Mouse (Mus musculus): ENCODE data around the gene Mmp17. TPM values are rescaled to one million over a fixed set of nuclear protein-coding genes. Genes with fewer than 3 reads are reported as not detected.
A peak's percentile ranks its signal among the peaks of the same experiment; 100 is the strongest.

Mmp17 gene
- polyA plus RNA-seq (2015; fragmentation: Nextera tagmentation; extraction: Ambion mirVana), result 3.3 and 4.7 TPM in 2 replicates

GRCm38 (mm10) chr5:129583761-129584582 lies at the start of gene Mmp17:
TSS of gene Mmp17 (plus strand) at chr5:129584169.
- H3K4me3 ChIP-seq (ENCODE audit: low read length), result peak within 1 kb of the TSS; percentile 65
- H3K9me3 ChIP-seq (ENCODE audit: low read length), result no peaks in the 10 kb centered on the region
- peak within 1 kb of the TSS; percentile 100 for H3K4me2 ChIP-seq (replicated peaks; ENCODE audit: low read depth, low read length)
- no peaks in the 10 kb centered on the region for H3K36me3 ChIP-seq (ENCODE audit: insufficient read depth, low read length)
- H3K27me3 ChIP-seq (ENCODE audit: insufficient read depth, low read length), result peaks cover 28% of the 10 kb centered on the region
- 0% methylated on average over 77 of the region's 80 CpGs for WGBS
- peak within 1 kb of the TSS; percentile 70 for H3K9ac ChIP-seq (replicated peaks; ENCODE audit: low read length)
- H3K4me1 ChIP-seq (ENCODE audit: insufficient read depth, low read length), result peaks cover 22% of the 10 kb centered on the region
- no peak within 1 kb of the TSS for H3K27ac ChIP-seq (ENCODE audit: low read length)
- peak; percentile 91 for ATAC-seq (ENCODE audit: low FRiP score, low TSS enrichment)

DNA sequence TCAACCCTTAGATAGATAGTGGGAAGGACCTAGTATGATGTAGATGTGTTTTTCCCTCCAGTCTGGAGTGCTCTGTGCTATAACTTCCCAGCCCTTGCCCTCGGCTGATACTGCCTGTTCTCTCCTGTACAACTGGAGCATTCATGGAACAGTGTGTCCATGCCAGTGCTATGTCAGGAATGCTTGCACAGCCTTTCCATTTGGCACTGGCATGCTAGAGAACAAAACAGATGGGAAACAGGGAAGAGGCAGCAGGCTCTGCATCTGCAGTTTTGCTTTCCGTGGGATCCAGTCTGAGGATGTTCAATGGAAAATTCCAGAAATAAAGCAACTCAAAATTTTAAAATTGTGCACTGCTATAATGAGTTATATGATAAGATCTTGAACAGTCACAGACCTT lies 49.5 kb upstream of the Mmp17 start:
- ATAC-seq (ENCODE audit: low FRiP score, low TSS enrichment), result no peak
- WGBS, result 87% methylated on average over 2 of the region's 2 CpGs
- H3K27ac ChIP-seq (ENCODE audit: low read length), result no peak overlapping the region
- H3K36me3 ChIP-seq (ENCODE audit: insufficient read depth, low read length), result peaks cover 13% of the 10 kb centered on the region
- no peaks in the 10 kb centered on the region for H3K4me1 ChIP-seq (ENCODE audit: insufficient read depth, low read length)
- H3K9me3 ChIP-seq (ENCODE audit: low read length), result no peaks in the 10 kb centered on the region
- H3K9ac ChIP-seq (replicated peaks; ENCODE audit: low read length), result no peak overlapping the region
- H3K27me3 ChIP-seq (ENCODE audit: insufficient read depth, low read length), result no peaks in the 10 kb centered on the region
- no peak overlapping the region for H3K4me2 ChIP-seq (replicated peaks; ENCODE audit: low read depth, low read length)
- no peak overlapping the region for H3K4me3 ChIP-seq (ENCODE audit: low read length)

GRCm38 (mm10) chr5:129535021-129535420 lies 48.9 kb upstream of the Mmp17 start:
- Histone ChIP-seq H3K36me3 (ENCODE audit: insufficient read depth, low read length) (peaks cover 13% of the 10 kb centered on the region), H3K9me3 (ENCODE audit: low read length) (no peaks in the 10 kb centered on the region), H3K27ac (ENCODE audit: low read length) (no peak overlapping the region), H3K27me3 (ENCODE audit: insufficient read depth, low read length) (no peaks in the 10 kb centered on the region), H3K4me3 (ENCODE audit: low read length) (no peak overlapping the region), H3K9ac (replicated peaks; ENCODE audit: low read length) (no peak overlapping the region), H3K4me1 (ENCODE audit: insufficient read depth, low read length) (no peaks in the 10 kb centered on the region), H3K4me2 (replicated peaks; ENCODE audit: low read depth, low read length) (no peak overlapping the region)
- 62% methylated on average over 2 of the region's 2 CpGs for WGBS
- no peak for ATAC-seq (ENCODE audit: low FRiP score, low TSS enrichment)

GRCm38 (mm10) chr5:129535431-129535830 lies 48.5 kb upstream of the Mmp17 start:
- H3K36me3 ChIP-seq (ENCODE audit: insufficient read depth, low read length), result peaks cover 15% of the 10 kb centered on the region
- no peak overlapping the region for H3K9ac ChIP-seq (replicated peaks; ENCODE audit: low read length)
- 91% methylated on average over 3 of the region's 3 CpGs for WGBS
- H3K4me1 ChIP-seq (ENCODE audit: insufficient read depth, low read length), result no peaks in the 10 kb centered on the region
- no peak for ATAC-seq (ENCODE audit: low FRiP score, low TSS enrichment)
- H3K27me3 ChIP-seq (ENCODE audit: insufficient read depth, low read length), result no peaks in the 10 kb centered on the region
- no peak overlapping the region for H3K27ac ChIP-seq (ENCODE audit: low read length)
- no peak overlapping the region for H3K4me3 ChIP-seq (ENCODE audit: low read length)
- no peaks in the 10 kb centered on the region for H3K9me3 ChIP-seq (ENCODE audit: low read length)
- H3K4me2 ChIP-seq (replicated peaks; ENCODE audit: low read depth, low read length), result no peak overlapping the region

DNA sequence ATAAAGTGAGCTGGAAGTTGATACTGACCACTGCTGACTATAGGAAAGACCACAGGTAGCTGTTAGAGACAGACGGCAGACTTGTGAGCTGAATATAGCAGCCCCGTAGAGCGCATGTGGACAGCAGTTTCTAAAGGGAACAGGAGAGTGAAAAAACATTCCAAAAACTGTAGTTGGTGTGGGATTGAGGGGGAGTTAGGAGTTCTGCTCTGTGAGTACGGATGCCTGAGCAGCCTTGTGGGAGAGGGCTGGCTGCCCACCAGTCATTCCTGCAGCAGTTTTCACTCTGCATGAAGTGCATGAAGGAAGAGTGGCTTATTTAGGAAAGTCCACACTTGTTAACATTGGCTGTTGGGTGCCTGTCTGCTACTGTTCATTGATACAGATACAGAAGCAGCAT lies 45.1 kb upstream of the Mmp17 start:
- WGBS, result 77% methylated on average over 4 of the region's 4 CpGs

DNA sequence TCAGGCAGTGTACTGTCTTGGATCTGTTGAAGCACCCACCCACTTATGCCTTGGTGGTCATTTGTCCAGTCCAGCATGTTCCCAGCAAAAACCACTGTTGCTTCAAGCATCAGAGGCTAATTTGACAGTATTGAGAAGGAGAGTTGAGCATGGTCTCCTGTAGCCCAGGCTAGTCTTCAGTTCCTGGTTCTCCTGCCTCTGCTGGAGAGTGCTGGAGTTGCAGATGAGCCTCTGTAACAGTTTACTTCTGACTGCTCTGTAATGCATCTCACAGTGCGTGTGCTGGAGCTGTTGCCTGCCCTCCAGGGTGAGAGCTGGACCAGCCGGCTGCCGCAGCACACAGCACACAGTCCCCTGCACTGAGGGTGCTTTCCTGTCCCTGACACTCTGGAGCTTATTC lies 41.7 kb upstream of the Mmp17 start:
- H3K4me1 ChIP-seq (ENCODE audit: insufficient read depth, low read length), result no peaks in the 10 kb centered on the region
- no peak overlapping the region for H3K4me2 ChIP-seq (replicated peaks; ENCODE audit: low read depth, low read length)
- no peaks in the 10 kb centered on the region for H3K9me3 ChIP-seq (ENCODE audit: low read length)
- H3K36me3 ChIP-seq (ENCODE audit: insufficient read depth, low read length), result peaks cover 60% of the 10 kb centered on the region
- H3K27ac ChIP-seq (ENCODE audit: low read length), result no peak overlapping the region
- 88% methylated on average over 3 of the region's 3 CpGs for WGBS
- no peak overlapping the region for H3K9ac ChIP-seq (replicated peaks; ENCODE audit: low read length)
- no peaks in the 10 kb centered on the region for H3K27me3 ChIP-seq (ENCODE audit: insufficient read depth, low read length)
- H3K4me3 ChIP-seq (ENCODE audit: low read length), result no peak overlapping the region
- no peak for ATAC-seq (ENCODE audit: low FRiP score, low TSS enrichment)

More for the DNA sequence above, 45.1 kb upstream of the Mmp17 start:
- Histone ChIP-seq H3K27me3 (ENCODE audit: insufficient read depth, low read length) (no peaks in the 10 kb centered on the region), H3K27ac (ENCODE audit: low read length) (no peak overlapping the region), H3K9ac (replicated peaks; ENCODE audit: low read length) (no peak overlapping the region), H3K9me3 (ENCODE audit: low read length) (no peaks in the 10 kb centered on the region), H3K4me3 (ENCODE audit: low read length) (no peak overlapping the region), H3K4me2 (replicated peaks; ENCODE audit: low read depth, low read length) (no peak overlapping the region), H3K4me1 (ENCODE audit: insufficient read depth, low read length) (no peaks in the 10 kb centered on the region), H3K36me3 (ENCODE audit: insufficient read depth, low read length) (peaks cover 42% of the 10 kb centered on the region)
- ATAC-seq (ENCODE audit: low FRiP score, low TSS enrichment), result no peak

DNA sequence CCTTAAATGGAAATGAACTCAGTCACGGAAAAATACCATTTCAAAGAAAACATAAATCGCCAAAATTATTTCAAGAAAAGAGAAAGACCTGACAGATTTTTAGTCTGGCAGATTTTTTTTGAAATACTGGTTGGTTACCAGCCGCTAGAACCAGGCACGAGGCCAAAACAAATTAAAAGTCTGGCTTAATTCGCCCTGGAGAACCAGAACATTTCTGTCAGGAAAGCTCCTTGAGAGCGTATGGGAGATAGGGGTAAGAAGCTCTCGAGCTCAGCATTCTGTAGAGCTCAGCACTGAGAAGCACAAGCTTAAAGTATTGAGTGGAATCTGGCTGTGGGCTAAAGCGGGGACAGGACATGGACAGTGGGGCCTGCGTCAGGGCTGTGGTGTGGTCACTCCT lies 38.2 kb upstream of the Mmp17 start:
- no peak overlapping the region for H3K27ac ChIP-seq (ENCODE audit: low read length)
- no peaks in the 10 kb centered on the region for H3K9me3 ChIP-seq (ENCODE audit: low read length)
- ATAC-seq (ENCODE audit: low FRiP score, low TSS enrichment), result no peak
- H3K4me1 ChIP-seq (ENCODE audit: insufficient read depth, low read length), result no peaks in the 10 kb centered on the region
- WGBS, result 69% methylated on average over 9 of the region's 9 CpGs
- no peaks in the 10 kb centered on the region for H3K27me3 ChIP-seq (ENCODE audit: insufficient read depth, low read length)
- H3K36me3 ChIP-seq (ENCODE audit: insufficient read depth, low read length), result peaks cover 77% of the 10 kb centered on the region
- no peak overlapping the region for H3K4me3 ChIP-seq (ENCODE audit: low read length)
- no peak overlapping the region for H3K4me2 ChIP-seq (replicated peaks; ENCODE audit: low read depth, low read length)
- H3K9ac ChIP-seq (replicated peaks; ENCODE audit: low read length), result no peak overlapping the region

DNA sequence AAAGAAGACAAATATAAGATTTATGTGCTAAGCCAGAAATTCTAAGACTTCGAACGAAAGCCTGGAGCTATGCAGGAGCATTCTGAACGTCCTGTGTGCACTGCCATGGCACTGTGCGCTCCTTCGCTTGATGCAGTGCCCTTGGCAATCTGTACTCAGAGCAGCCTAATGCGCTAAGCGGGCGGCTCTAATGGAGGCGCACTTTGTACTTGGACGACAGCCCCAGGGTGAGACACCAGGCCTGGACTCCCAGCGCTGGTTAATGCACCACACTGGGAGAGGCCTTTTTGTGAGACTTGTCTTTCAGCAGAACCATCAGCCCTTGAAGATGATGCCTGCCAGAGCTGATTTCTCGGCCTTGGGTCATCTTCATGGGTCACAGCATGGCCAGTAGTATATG lies 34.3 kb upstream of the Mmp17 start:
- Histone ChIP-seq H3K4me3 (ENCODE audit: low read length) (no peak overlapping the region), H3K4me2 (replicated peaks; ENCODE audit: low read depth, low read length) (no peak overlapping the region), H3K27me3 (ENCODE audit: insufficient read depth, low read length) (no peaks in the 10 kb centered on the region), H3K27ac (ENCODE audit: low read length) (no peak overlapping the region), H3K9ac (replicated peaks; ENCODE audit: low read length) (no peak overlapping the region), H3K9me3 (ENCODE audit: low read length) (no peaks in the 10 kb centered on the region), H3K36me3 (ENCODE audit: insufficient read depth, low read length) (peaks cover 76% of the 10 kb centered on the region), H3K4me1 (ENCODE audit: insufficient read depth, low read length) (no peaks in the 10 kb centered on the region)
- 93% methylated on average over 12 of the region's 12 CpGs for WGBS
- ATAC-seq (ENCODE audit: low FRiP score, low TSS enrichment), result no peak

DNA sequence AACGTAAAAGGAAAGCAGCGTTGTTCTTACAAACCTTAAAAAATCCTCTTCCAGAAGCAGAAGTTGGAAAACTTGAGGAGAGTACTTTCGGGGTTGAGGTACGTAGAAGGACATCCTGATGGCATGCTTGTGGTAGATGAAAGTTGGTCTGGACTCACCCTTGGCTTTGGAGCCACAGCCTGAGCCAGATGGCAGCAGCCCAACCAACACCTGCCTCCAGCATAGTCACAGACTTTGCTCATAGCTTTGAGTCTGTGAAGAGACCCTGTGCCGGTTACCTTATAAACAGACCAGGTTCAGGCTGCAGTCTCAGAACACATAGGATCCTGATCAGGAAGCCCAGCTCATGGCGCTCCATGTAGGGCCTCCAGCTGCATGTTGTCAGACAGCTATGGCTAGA lies 33.2 kb upstream of the Mmp17 start:
- Histone ChIP-seq H3K9me3 (ENCODE audit: low read length) (no peaks in the 10 kb centered on the region), H3K4me1 (ENCODE audit: insufficient read depth, low read length) (no peaks in the 10 kb centered on the region), H3K9ac (replicated peaks; ENCODE audit: low read length) (no peak overlapping the region), H3K27me3 (ENCODE audit: insufficient read depth, low read length) (no peaks in the 10 kb centered on the region), H3K4me2 (replicated peaks; ENCODE audit: low read depth, low read length) (no peak overlapping the region), H3K4me3 (ENCODE audit: low read length) (no peak overlapping the region), H3K27ac (ENCODE audit: low read length) (no peak overlapping the region), H3K36me3 (ENCODE audit: insufficient read depth, low read length) (peaks cover 85% of the 10 kb centered on the region)
- no peak for ATAC-seq (ENCODE audit: low FRiP score, low TSS enrichment)
- WGBS, result 95% methylated on average over 6 of the region's 6 CpGs

DNA sequence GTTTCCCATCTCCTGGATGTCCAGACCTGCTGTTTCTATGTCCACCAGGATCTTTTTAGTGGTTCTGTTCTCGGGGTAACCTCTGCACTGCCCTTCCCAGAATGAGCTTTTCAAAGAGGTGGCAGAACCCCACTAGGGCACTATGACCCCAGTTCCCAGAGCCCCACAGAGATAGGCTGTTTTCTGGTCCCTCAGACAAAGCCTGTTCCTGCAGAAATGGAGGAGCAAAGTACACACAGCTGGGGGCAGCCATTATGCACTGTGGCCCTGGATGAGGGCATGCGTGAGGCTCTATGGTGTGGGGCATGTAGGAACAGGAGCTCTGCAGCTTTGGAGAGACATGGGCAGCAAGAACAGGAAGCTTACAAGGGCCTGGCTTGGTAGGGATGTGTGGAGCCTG lies 32.0 kb upstream of the Mmp17 start:
- no peaks in the 10 kb centered on the region for H3K27me3 ChIP-seq (ENCODE audit: insufficient read depth, low read length)
- WGBS, result 95% methylated on average over 2 of the region's 2 CpGs
- no peak overlapping the region for H3K4me2 ChIP-seq (replicated peaks; ENCODE audit: low read depth, low read length)
- peaks cover 87% of the 10 kb centered on the region for H3K36me3 ChIP-seq (ENCODE audit: insufficient read depth, low read length)
- no peak overlapping the region for H3K27ac ChIP-seq (ENCODE audit: low read length)
- H3K4me3 ChIP-seq (ENCODE audit: low read length), result no peak overlapping the region
- no peaks in the 10 kb centered on the region for H3K4me1 ChIP-seq (ENCODE audit: insufficient read depth, low read length)
- ATAC-seq (ENCODE audit: low FRiP score, low TSS enrichment), result no peak
- H3K9ac ChIP-seq (replicated peaks; ENCODE audit: low read length), result no peak overlapping the region
- H3K9me3 ChIP-seq (ENCODE audit: low read length), result no peaks in the 10 kb centered on the region
